Mouse (Mus musculus): ENCODE results near the gene Acer3.

GRCm38 (mm10) chr7:98191571-98192250, 129.3 kb downstream of the Acer3 start:
- TF ChIP-seq CTCF (IDR thresholded peaks at IDR 0.05; ENCODE audit: low read depth, low read length) (no peak), POLR2AphosphoS5 (IDR thresholded peaks at IDR 0.05; ENCODE audit: insufficient replicate concordance, low read depth, low read length) (no peak), TAL1 (conservative IDR thresholded peaks at IDR 0.05; ENCODE audit: low read depth, low read length) (no peak), GATA1 (IDR thresholded peaks at IDR 0.05; ENCODE audit: borderline replicate concordance, low read length) (no peak), GATA2 (IDR thresholded peaks at IDR 0.05; ENCODE audit: borderline replicate concordance, low read depth, low read length) (no peak)

Data from G1E (cell line).